Mouse (Mus musculus) liver, postnatal 0 days (tissue): ENCODE results near the gene Wdhd1.

Experiments used
- CTCF ChIP-seq: sonication (generic); IDR thresholded peaks from 2 replicates; pipeline ENCODE4 v1.5.1; 2016; ENCODE audit warnings: antibody characterized with exemption, low read depth
- EP300 ChIP-seq: IDR thresholded peaks from 2 replicates; pipeline ENCODE4 v1.6.1; 2016; ENCODE audit warnings: antibody characterized with exemption, low read depth, mild to moderate bottlenecking

DNA sequence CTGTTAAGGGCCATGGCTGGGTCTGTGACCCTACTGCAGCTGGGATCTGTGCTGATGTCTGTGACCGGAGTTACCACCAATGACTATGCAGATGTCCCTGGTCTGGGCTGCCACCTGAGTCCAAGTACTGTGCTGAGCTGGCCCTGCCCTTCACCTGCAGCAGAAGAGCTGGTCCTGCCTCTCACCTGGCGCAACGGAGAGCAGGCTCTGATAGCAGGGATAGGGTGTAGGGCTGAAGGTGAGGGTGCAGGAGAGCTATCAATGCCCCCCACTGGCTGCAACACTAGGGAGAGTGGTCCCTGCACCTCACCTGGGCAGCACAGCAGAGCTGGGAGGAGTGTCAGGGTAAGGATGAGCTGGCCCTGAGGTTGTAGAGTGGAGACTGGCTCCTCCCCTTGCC lies 70.1 kb downstream of the Wdhd1 start:
- TF ChIP-seq CTCF (no peak), EP300 (no peak)
